Mouse (Mus musculus) olfactory bulb, adult 2 months (tissue): ENCODE results near the gene Fbxw11.

Experiments
- CTCF ChIP-seq: fragments of 200-500 bp; IDR thresholded peaks from 2 replicates; pipeline ENCODE4 v1.5.1; 2012; ENCODE audit warnings: low read depth, mild to moderate bottlenecking, low read length, moderate library complexity; ENCODE audit not compliant: insufficient read depth
- POLR2A ChIP-seq: fragments of 200-500 bp; IDR thresholded peaks from 2 replicates; pipeline ENCODE4 v1.6.1; 2012; ENCODE audit warnings: mild to moderate bottlenecking, low read depth, low read length, moderate library complexity; ENCODE audit not compliant: insufficient read depth

DNA sequence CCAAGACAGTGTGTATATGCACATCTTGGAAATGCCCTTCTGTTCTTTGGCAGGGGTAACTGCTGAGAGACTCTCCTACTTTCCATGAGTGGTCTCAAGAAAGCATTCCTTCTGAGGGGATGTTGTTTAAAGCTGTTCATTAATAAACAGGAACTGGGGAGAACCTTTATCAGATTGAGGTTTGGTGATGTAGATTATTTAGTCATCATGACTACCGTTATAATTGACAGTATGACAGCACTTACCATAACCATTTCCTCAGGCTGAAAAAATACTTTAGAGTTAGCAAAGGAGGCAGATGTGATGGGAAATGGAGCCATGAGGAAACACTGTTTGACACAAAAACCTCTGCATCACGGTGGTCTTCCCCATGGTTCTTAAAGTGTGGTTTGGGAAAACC lies 80.8 kb downstream of the Fbxw11 start:
- TF ChIP-seq POLR2A (no peak), CTCF (no peak)
